Mouse (Mus musculus) R1 (cell line): ENCODE measurements around the gene Arid3c.
A peak's percentile ranks its signal among the peaks of the same experiment; 100 is the strongest.
"Not testable (repeated sequence)": the region's sequence is repeated elsewhere in the genome, so short reads cannot be mapped to it uniquely, and the experiment has no call there.

Experiments
- DNase-seq: peaks from one replicate; pipeline ENCODE4 v3.0.0-alpha.2; 2018; ENCODE audit warnings: low read depth, low spot score

Gene Arid3c

GRCm38 (mm10) chr4:41731052-41731765, at the start of gene Arid3c:
TSS of gene Arid3c (minus strand) at chr4:41731142.
- DNase-seq: peak; percentile 59

GRCm38 (mm10) chr4:41775840-41776239, 44.9 kb upstream of the Arid3c start:
- DNase-seq: not testable (repeated sequence)

- not testable (repeated sequence) for DNase-seq
Observed at GRCm38 (mm10) chr4:41774506-41774905, 43.6 kb upstream of the Arid3c start.

DNA sequence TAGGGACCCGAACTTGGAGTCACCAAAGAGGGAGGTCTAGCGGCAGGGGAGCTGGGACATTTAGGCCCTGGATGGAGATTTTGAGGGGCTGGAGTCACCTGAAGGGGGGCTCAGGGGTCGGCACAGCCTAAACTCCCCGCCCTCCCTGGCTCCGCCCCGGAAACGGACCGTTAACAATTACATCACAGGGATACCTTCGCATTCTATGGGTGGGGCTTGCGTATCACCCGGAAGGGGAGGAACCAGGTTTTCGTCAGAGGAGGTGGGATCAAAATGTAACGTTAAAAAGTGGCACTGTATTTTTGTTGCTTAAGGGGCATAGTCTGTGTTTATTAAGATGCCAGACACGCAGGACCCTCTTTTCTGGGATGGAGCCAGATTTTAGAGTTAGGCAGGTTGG, 43.1 kb upstream of the Arid3c start, which contains the start of gene Ccl27a:
Ccl27a (minus strand) TSS at position 246 of the 400 bp plus-strand sequence.
- DNase-seq: peak; percentile 83

- peak; percentile 75 for DNase-seq
Observed at GRCm38 (mm10) chr4:41773502-41773901, 42.6 kb upstream of the Arid3c start.

DNA sequence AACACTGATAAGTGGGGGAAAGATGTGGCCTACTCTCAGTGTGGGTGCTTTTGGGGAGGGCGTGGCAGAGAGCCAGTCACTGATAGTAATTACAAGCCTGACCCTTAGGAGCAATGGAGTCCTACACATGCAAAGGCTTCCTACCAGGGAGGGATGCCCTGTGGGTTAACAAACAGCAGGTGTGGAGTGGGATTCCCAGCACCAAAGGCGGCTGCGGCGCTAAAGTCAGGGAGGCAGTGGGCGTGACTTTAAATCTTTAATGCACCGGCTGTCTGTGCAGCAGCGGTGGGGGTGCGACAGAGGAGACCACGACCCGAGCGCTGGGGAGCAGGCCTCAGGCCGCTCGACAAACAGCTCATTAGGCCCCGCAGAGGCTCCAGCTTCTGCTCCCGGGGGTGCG, 42.0 kb upstream of the Arid3c start:
- not testable (repeated sequence) for DNase-seq

GRCm38 (mm10) chr4:41767301-41767700, 36.4 kb upstream of the Arid3c start:
- DNase-seq: not testable (repeated sequence)

- not testable (repeated sequence) for DNase-seq
Observed at GRCm38 (mm10) chr4:41763176-41763575, 32.2 kb upstream of the Arid3c start.

GRCm38 (mm10) chr4:41762688-41763114, 31.8 kb upstream of the Arid3c start:
- not testable (repeated sequence) for DNase-seq

DNA sequence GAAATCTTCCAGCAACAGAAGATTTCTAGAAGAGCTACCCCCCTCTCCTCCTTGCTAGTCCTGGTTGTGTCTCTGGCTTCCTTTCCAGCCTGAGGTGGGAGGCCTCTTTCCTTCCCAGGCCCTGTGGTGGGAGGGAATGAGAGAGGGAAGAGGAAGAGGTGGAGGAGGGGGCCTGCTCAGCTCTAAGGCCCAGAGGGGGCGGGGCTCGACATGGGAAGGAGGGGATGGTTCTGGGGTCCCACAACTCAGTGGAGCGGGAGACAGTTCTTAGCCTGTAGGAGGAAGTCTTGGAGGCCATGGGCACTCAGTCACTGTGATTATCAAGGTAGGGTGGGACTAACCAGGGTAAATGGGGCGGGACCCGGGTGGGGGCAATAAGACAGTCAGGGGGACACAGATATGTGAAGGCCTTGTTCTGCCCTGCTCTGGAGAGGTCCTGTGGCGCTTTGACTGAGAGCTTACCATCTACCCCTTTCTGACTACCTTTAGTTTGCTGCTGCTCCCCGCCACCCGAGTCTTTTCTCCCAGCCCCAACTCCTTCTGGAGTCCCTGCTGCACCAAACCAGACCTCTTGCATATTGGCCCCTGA, 31.3 kb upstream of the Arid3c start:
- DNase-seq: no peak

GRCm38 (mm10) chr4:41761680-41762079, 30.7 kb upstream of the Arid3c start:
- DNase-seq: no peak

DNA sequence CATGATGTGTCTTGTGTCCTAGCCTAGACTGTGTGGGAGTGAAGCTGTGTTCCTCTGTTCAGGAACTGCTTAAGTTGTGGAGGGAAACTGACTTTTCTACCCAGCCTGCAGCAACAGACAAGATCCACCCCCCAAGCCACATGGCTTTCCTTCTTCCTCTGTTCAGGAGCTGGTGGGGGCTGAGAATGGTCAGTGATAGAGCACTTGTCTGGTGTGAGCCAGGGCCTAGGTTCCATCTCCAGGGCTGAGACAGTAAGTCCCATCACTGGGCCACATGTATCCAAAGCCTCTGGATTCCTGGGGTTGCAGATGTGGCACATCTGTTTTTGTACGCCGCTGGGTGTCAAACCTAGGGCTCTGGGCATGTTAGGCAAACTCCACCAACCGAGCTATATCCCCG, 30.0 kb upstream of the Arid3c start:
- DNase-seq: no peak

- DNase-seq: peak; percentile 96
Observed at GRCm38 (mm10) chr4:41760288-41760721, 29.4 kb upstream of the Arid3c start.

DNA sequence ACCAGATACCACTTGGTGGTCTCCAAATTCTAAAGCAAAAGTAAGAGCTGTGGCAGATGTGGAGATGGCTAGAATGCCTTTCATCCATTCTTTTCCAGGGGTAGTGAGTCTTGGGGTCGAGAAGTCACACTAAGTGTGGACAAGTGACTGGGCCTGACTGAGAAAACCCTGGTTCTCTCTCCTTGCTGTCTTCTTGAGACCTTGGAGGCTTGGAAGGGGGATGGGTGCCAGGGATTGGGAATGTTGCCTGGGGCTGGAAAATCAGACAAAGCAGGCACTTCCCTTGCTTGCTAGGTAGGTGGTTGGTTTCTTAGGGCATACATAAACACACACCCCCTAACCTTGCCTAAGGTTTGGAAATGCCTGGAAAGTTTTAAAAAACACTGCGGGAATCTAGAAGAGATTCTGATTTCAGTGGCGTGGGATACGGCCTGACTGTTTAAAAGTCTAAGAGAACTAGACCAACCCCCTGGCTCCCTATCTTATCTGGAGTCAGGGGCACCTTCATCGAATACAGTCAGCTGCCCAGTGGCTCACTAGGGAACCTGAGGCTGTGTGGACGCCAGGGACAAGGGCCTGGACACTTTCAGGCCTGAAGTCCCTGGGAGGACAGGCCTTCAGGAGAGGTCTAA, 28.8 kb upstream of the Arid3c start:
- DNase-seq: peak; percentile 24

DNA sequence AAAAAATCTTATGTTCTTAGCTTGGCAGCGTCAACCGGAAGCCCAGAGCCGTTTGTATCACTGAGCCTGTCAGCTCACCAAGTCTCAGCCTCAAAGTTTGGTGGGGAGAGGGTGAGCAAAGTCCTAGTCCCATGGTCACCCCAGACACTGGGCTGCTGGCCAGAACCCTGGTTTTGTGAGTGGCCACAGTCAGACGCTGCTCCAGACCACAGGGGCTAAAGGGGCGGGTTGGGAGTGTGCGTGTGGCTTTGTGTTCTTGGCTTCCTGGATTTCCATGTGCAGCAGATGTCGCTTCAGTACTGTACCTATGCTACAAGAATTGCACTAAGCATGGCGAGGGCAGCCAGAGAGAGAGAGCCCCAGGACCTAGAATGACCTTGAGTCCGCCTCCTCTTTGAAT, 28.3 kb upstream of the Arid3c start:
- no peak for DNase-seq

GRCm38 (mm10) chr4:41758701-41759100, 27.8 kb upstream of the Arid3c start:
- no peak for DNase-seq

DNA sequence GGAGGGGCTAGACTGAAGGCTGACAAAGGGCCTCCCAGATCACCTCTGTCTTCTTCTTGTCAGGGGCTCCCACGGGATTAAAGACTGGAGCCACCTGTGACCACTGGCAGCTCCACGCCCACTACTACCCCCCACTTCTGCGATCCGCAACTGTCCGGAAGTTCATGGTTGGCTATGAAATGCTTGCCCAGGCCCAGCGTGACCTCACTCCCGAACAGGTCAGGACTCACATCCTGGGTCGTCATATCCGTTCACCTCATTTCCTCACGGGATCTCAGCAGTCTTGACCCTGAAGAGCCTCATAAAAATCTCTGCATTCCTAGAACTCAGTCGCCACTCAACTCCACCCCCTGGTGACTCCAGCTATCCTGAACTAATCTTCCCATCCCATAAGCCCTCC, 27.1 kb upstream of the Arid3c start:
- DNase-seq: peak; percentile 57

DNA sequence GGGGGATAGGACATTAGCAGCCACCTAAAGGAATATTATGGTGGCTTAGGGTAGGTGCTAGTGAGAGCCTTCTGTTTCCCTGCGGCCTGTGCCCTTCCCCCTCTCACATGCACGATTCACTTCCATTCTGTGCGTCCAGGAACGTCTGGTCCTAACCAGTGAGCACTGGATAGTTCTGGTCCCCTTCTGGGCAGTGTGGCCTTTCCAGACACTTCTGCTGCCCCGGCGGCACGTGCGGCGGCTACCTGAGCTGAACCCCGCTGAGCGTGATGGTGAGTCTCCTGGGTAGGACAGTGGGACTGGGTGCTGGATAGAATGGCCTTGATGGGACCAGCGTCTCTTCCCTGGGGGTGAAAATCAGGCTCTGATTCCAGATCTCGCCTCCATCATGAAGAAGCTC, 26.4 kb upstream of the Arid3c start:
- no peak for DNase-seq

DNA sequence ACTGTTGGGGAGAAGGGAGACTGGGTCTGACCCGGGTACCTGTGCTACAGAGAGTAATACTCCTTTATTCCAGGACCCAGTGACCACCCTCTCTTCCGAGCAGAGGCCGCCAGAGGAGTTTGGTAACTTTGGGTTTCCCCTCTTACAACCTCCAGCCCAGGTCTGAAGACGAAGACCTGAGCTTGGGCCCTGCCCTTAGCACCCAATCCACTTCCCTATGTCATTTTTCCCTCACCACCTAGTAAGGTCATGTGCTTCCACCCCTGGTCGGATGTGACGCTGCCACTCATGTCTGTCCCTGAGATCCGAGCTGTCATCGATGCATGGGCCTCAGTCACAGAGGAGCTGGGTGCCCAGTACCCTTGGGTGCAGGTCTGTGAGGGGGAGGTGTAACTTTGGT, 25.5 kb upstream of the Arid3c start:
- DNase-seq: no peak

DNA sequence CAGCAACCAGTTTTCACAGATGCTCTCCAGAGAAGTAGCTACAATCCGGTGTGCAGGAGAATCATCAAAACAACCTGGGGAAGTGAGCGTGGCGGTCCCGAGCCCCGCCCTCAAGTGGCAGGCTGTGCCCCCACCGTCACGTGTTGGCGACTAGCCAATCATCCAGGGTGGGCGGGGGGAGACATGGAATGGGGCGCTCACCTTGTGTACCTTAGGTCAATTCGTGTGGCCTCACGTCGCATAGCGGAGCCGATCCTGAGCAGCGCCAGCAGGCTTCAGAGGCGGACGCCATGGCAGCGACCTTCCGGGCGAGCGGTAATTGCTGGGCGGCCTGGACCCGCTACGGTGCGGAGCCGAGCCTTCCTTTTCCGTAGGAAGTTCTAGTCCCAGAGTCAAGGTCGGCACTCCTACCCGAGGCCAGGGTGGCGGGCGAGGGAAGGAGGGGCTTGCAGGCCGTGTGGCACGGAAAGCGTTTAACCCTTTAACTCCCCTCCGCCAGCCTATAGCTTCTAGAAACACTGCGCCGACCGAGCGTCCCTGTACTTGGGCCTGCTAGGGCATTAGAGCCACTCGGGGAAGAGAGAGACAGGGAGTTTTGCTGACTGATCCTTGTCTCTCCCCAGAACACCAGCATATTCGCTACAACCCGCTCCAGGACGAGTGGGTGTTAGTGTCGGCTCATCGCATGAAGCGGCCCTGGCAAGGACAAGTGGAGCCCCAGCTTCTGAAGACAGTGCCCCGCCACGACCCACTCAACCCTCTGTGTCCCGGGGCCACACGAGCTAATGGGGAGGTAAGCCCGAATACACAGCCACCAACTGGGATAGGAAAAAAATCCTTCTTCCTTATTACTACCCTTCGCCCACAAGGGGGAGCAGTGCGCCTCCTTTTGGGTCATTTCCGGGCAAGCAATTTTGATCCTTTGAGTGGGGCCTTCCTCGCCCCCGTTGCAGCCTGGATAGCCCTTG, 24.7 kb upstream of the Arid3c start, which contains the start of gene Sigmar1:
Sigmar1 (minus strand) TSS at position 820 of the 968 bp plus-strand sequence.
- DNase-seq: peak; percentile 97

- DNase-seq: peak; percentile 93
Observed at GRCm38 (mm10) chr4:41754797-41755337, 23.9 kb upstream of the Arid3c start, which contains the start of gene Galt. TSS of gene Galt (plus strand) at chr4:41755228.
